Mouse (Mus musculus) lung, postnatal 14 days (tissue): ENCODE measurements around the gene Mfap5.
"Not testable (repeated sequence)": the region's sequence is repeated elsewhere in the genome, so short reads cannot be mapped to it uniquely, and the experiment has no call there.

Source experiments
- DNase-seq: peaks from one replicate; pipeline ENCODE4 v3.0.0; 2021

The Mfap5 gene

GRCm38 (mm10) chr6:122514312-122514711, 8.7 kb downstream of the Mfap5 start:
- no peak for DNase-seq

DNA sequence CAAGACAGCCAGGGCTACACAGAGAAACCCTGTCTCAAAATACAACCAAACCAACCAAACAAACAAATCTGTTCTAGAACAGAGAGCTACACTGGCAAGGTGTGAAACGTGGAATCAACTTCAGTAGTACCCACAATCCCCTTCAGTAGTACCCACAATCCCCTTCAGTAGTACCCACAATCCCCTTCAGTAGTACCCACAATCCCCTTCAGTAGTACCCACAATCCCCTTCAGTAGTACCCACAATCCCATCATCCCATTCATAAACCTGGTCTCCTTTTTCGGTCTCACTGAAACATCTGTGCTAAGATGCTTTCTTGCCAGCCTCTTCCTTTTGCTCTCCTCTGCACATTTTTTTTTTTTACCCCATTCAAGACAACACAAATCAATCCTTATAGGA, 10.1 kb downstream of the Mfap5 start:
- DNase-seq: not testable (repeated sequence)

GRCm38 (mm10) chr6:122517668-122518067, 12.0 kb downstream of the Mfap5 start:
- no peak for DNase-seq

GRCm38 (mm10) chr6:122519384-122519783, 13.7 kb downstream of the Mfap5 start:
- peak; percentile 17 for DNase-seq

DNA sequence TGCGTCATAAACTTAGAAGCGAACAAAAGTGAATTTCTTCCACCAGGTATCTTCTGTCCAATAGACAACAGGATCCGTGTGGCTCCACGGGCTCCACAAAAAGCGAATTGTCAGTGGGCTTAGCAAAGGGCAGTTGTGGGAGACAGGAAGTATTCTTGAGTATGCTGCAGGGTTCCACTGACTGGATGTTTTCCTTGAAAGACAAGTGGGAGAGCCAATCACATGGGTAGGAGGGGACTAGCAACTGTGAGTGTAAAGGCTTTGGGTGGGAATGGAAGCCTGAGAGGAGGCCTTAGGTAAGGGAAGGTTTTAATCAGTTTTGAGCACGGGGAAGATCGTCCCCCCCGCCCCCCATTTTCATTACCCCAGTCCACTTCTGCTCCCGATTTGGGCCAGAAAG, 16.9 kb downstream of the Mfap5 start:
- DNase-seq: peak; percentile 16

GRCm38 (mm10) chr6:122523289-122523688, 17.6 kb downstream of the Mfap5 start:
- DNase-seq: no peak

DNA sequence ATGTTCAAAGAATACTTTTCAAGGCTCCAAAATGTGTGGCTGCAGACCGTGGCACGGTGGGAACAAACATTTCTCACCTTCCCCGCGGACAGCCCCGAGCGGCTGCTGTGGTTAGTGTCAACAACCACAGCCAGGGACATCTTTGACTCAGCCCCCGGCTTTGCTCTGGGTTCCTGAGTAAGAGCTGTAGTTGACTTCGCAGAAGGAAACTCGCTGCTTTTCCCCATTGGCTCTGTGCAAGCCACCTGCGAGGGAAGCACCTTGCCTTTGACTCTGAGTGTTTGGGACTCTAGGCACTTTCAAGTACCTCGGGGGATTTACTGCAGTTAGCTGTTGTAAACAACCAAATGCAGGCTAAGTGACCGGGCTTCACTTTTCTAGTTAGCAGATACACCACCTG, 22.0 kb downstream of the Mfap5 start:
- no peak for DNase-seq

- no peak for DNase-seq
These were observed 22.5 kb downstream of the Mfap5 start for GRCm38 (mm10) chr6:122528136-122528535.

DNA sequence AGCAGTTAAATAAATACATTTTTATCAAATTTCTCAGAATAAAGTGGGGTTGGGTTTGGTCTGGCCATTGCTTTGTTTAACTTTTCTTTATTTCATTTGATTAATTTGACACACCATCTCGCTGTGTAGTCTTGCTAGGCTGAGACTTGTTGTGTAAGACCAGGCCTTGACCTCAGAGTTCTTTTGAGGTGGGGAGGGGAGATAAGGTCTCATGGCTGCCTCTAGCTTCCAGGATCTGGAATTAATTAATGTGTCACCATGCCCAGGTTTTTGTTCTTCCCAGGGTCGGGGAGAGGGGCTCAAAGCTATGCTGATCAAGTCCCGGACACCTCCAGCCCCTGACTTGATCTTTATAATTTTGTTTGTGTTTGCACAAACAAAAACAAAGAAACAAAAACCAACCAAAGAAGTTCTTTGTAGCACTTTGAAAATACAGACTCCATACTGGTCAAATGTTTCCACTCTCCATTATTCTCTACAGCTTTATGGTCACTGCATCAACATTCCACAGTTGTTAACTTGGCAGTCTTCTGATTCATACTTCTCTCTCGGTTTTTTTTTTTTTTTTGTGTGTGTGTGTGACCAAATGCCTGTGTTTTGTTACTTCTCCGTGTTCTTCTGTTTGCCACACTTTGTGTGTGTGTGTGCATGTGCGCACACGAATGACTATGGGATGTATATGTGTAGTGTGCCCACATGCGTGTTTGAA, 26.0 kb downstream of the Mfap5 start:
- no peak for DNase-seq

- peak; percentile 35 for DNase-seq
These were observed 27.2 kb downstream of the Mfap5 start for GRCm38 (mm10) chr6:122532883-122533302.

DNA sequence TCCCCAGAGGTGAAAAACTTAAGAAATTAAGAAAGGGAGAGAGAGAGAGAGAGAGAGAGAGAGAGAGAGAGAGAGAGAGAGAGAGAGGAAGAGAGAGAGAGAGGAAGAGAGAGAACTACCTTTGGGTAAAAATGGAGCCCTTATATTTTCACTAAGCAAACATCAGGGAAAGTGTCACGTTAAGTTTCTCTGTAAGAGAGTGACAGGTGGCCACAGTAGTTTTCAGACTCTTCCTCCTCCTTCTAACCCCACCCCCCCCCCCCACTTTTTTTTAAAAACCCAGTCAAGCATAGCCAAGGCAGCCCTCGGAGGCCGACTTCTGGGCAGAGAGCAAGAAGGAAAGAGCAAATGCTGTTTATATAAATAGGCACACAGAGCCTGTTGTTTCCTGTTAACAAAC, 28.4 kb downstream of the Mfap5 start:
- DNase-seq: no peak

- DNase-seq: no peak
These were observed 33.9 kb downstream of the Mfap5 start for GRCm38 (mm10) chr6:122539564-122539963.

- DNase-seq: not testable (repeated sequence)
These were observed 36.8 kb downstream of the Mfap5 start for GRCm38 (mm10) chr6:122542459-122542858.

GRCm38 (mm10) chr6:122543574-122543973, 37.9 kb downstream of the Mfap5 start:
- no peak for DNase-seq

DNA sequence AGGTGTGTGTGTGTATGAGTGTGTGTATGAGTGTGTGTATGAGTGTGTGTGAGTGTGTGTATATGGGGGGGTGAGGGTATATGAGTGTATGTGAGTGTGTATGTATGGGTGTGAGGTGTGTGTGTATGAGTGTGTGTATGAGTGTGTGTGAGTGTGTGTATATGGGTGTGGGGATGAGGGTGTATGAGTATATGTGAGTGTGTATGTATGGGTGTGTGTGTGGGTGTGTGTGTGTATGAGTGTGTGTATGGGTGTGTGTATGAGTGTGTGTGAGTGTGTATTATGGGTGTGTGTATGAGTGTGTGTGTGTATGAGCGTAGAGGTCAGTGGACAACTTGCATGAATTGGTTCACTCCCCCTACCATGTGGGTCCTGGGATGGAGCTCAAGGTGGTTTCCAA, 39.0 kb downstream of the Mfap5 start:
- no peak for DNase-seq

GRCm38 (mm10) chr6:122545289-122545882, 39.7 kb downstream of the Mfap5 start:
- DNase-seq: peak; percentile 19

DNA sequence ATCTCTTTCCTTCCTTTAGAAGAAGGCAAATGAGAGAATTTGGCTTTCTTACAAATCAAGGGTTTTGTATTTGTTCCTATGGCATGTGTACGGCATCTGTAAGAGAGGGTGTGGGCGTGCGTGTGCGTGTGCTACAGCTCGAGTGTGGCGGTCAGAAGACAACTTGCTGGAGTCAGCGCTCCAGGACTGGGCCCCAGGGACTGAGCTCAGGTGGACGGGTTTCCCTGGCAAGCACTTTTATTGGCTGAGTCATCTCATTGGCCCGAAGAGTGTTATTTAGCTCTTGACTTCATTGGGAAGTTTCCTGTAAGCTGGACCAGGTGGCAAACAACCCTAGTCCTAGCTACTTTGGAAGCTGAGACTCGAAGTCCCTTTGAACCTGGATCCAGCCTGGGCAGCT, 40.3 kb downstream of the Mfap5 start:
- DNase-seq: no peak

DNA sequence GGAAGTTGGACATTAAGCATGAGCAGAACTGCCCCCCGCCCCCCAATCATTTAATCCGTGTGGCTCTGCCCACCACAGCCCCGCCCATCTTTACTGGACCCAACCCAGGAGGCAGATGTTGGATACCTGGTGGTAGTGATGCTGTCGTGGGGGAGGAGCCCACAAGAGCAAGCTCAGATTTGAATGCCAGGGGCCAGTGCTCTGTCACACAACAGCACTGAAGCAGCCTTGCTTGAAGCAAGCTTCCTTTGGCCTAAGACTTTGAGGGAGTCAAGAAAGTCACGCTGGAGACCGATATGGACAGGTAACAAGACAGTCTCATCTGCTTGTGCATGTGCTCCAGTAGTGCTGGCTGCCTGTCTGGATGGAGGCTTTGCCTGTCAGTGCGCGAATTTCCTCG, 48.0 kb downstream of the Mfap5 start, which contains the start of gene Aicda:
Gene Aicda, plus strand, starts transcription at position 196 of the 400 bp plus-strand sequence.
- no peak for DNase-seq

DNA sequence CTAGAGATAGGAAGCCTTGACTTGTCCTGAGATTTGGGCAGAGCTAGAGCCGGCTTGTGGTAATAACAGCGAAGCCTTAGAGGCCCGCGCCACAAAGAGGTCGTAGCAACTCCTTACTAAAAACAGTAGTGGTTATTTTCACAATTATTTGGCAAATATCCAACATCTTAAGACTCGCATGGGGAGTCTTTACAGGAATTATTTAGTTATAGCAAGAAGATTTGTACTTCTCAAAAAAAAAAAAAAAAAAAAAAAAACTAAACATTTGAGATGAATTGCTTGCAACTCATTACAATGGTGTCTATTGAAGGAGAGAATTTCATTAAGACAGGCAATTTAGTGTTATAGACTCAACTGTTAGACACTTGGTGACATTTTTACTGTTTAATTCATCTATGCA, 48.5 kb downstream of the Mfap5 start:
- no peak for DNase-seq

- DNase-seq: no peak
These were observed 49.6 kb downstream of the Mfap5 start for GRCm38 (mm10) chr6:122555266-122555665.

- peak; percentile 81 for DNase-seq
These were observed 51.4 kb downstream of the Mfap5 start for GRCm38 (mm10) chr6:122556959-122557561.

DNA sequence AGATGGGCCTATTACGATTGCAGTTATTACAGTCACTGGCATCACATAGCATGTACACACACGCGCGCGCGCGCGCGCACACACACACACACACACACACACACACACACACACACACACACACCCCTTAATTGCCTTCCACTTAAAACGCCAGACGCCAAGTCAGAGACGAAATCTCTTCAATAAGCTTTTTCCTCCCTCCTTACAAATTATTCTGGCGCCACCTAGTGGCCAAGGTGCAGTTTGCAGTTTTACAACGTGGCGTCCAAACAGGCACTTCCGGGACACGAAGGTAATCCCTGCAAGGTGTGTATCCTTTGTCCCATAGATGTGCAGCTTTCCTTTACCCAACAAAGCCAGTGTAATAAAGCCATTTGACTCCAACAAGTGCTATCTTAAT, 54.8 kb downstream of the Mfap5 start:
- DNase-seq: peak; percentile 80

GRCm38 (mm10) chr6:122561005-122561404, 55.4 kb downstream of the Mfap5 start:
- DNase-seq: no peak

- peak; percentile 67 for DNase-seq
These were observed 56.8 kb downstream of the Mfap5 start for GRCm38 (mm10) chr6:122562463-122562862.
